In the genomic region with DNA sequence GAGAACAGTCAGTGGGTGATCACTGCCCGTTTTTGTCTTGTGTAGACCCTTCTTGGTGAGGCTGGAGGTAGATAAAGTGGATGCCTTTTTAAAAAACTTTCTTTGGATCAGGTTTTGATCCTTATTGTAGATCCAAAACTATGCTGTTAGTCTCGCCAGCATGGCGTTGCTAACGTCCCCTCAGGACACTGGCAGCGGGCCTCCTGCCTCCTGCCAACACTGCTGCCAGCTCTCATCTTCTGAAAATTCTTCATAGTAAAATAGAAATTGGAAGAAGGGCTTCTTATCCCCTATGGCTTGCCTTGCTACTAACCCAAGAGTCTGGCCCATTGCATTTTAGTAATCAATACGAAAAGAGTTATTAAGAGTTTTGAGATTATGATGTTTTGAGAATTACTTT, we compare ENCODE assay signal across 13 mouse cellular contexts.
"Had no signal": no experiment of that assay in that cellular context is flagged by ENCODE, and none has a peak within 500 bp of the region (broad histone marks: within the 10 kb centered on the region; RNA-seq: fewer than 3 reads in every experiment).

No protein-coding gene starts in this region.

- ATAC-seq: lung, postnatal 0 days; midbrain, embryonic 13.5 days had no signal

- H3K36me3 ChIP-seq: liver, embryonic 15.5 days; stomach, embryonic 15.5 days had no signal

- H3K27ac ChIP-seq: layer of hippocampus, adult 2 months; limb, embryonic 10.5 days; liver, embryonic 15.5 days; midbrain, embryonic 13.5 days; stomach, embryonic 15.5 days had no signal

- H3K4me3 ChIP-seq: layer of hippocampus, adult 2 months; limb, embryonic 10.5 days; liver, embryonic 15.5 days; midbrain, embryonic 13.5 days; stomach, embryonic 15.5 days had no signal

- DNase-seq: kidney, postnatal 10 days; kidney, postnatal 4 days; lung, adult 2 months; lung, postnatal 36 days; right cerebral cortex, postnatal 14 days; thymus, adult 2 months; thymus, postnatal 25 days had no signal

- H3K4me1 ChIP-seq: limb, embryonic 10.5 days; liver, embryonic 15.5 days; midbrain, embryonic 13.5 days; stomach, embryonic 15.5 days had no signal

- H3K27me3 ChIP-seq: liver, embryonic 15.5 days; midbrain, embryonic 13.5 days; stomach, embryonic 15.5 days had no signal
